Mouse (Mus musculus) heart, embryonic 11.5 days (tissue): ENCODE results near the gene Akap9. TPM values are rescaled to one million over a fixed set of nuclear protein-coding genes. Genes with fewer than 3 reads are reported as not detected.

ENCODE experiments used
- ATAC-seq: fragments of 200-750 bp; cut with Nextera tagmentation; replicated peaks from 2 replicates; pipeline ENCODE4 v1.8.0; 2017; ENCODE audit warnings: moderate library complexity; ENCODE audit not compliant: insufficient number of reproducible peaks, low FRiP score, low TSS enrichment
- H3K27ac ChIP-seq: fragments of 300-500 bp; sonication (generic); 2 replicates; pipeline ENCODE4 v1.5.1; 2014; ENCODE audit warnings: mild to moderate bottlenecking, low read depth, low read length
- H3K27me3 ChIP-seq: fragments of 300-500 bp; sonication (generic); 2 replicates; pipeline ENCODE4 v1.6.1; 2014; ENCODE audit warnings: mild to moderate bottlenecking, low read length, mixed read lengths; ENCODE audit not compliant: control insufficient read depth, insufficient read depth
- H3K36me3 ChIP-seq: fragments of 300-500 bp; sonication (generic); 2 replicates; pipeline ENCODE4 v1.6.1; 2014; ENCODE audit warnings: mild to moderate bottlenecking, low read length, moderate library complexity, mixed read lengths; ENCODE audit not compliant: control insufficient read depth, insufficient read depth
- H3K4me1 ChIP-seq: fragments of 300-500 bp; sonication (generic); 2 replicates; pipeline ENCODE4 v1.6.1; 2014; ENCODE audit warnings: low read length; ENCODE audit not compliant: control insufficient read depth, insufficient read depth
- H3K4me2 ChIP-seq: fragments of 300-500 bp; sonication (generic); 2 replicates; pipeline ENCODE4 v1.6.1; 2014; ENCODE audit warnings: mild to moderate bottlenecking, moderate library complexity
- H3K4me3 ChIP-seq: fragments of 300-500 bp; sonication (generic); 2 replicates; pipeline ENCODE4 v1.5.1; 2014; ENCODE audit warnings: low read depth, low read length
- H3K9ac ChIP-seq: fragments of 300-500 bp; sonication (generic); 2 replicates; pipeline ENCODE4 v1.6.1; 2014; ENCODE audit warnings: mild to moderate bottlenecking, low read depth, low read length, moderate library complexity
- H3K9me3 ChIP-seq: fragments of 300-500 bp; sonication (generic); replicated peaks from 2 replicates; pipeline ENCODE4 v1.6.1; 2016; ENCODE audit warnings: low read length; ENCODE audit not compliant: control insufficient read depth
- WGBS: fragments of 180-500 bp; shearing (Covaris S2); extraction: QIAGEN DNeasy Blood & Tissue Kit; methylation state at CpG from one replicate; pipeline ENCODE4 v1.1.7; 2014; ENCODE audit not compliant: insufficient replicate concordance; 5-methylcytosine and 5-hydroxymethylcytosine counted together
- polyA plus RNA-seq: library from polyadenylated mRNA; unstranded; fragments of >200 nt; fragmentation: Nextera tagmentation; extraction: Ambion mirVana; gene quantifications from 2 replicates; pipeline ENCODE4 v1.2.1, GENCODE M21; 2014

Gene Akap9
- polyA plus RNA-seq, 1 experiment from 2014 or later = 99.1 TPM

DNA sequence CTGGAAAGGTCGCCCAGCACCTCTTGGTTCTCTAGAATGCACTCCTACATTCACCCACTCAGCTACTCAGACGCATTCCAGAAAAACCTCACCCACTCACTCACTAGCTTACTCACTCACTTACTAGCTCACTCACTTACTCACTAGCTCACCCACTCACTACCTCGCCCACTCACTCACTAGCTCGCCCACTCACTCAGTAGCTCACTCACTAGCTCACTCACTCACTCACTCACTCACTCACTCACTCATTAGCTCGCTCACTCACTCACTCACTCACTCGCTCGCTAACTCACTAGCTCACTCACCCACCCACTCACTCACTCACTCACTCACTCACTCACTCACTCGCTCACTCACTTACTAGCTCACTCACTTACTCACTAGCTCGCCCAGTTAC lies 108.8 kb downstream of the Akap9 start:
- H3K9ac ChIP-seq = no peak overlapping the region
- no peaks in the 10 kb centered on the region for H3K9me3 ChIP-seq
- no peaks in the 10 kb centered on the region for H3K4me1 ChIP-seq
- no peaks in the 10 kb centered on the region for H3K27me3 ChIP-seq
- H3K36me3 ChIP-seq = peaks cover 17% of the 10 kb centered on the region
- no peak overlapping the region for H3K27ac ChIP-seq
- WGBS = 93% methylated on average over 9 of the region's 9 CpGs
- no peak overlapping the region for H3K4me3 ChIP-seq
- ATAC-seq = no peak
- H3K4me2 ChIP-seq = no peak overlapping the region

DNA sequence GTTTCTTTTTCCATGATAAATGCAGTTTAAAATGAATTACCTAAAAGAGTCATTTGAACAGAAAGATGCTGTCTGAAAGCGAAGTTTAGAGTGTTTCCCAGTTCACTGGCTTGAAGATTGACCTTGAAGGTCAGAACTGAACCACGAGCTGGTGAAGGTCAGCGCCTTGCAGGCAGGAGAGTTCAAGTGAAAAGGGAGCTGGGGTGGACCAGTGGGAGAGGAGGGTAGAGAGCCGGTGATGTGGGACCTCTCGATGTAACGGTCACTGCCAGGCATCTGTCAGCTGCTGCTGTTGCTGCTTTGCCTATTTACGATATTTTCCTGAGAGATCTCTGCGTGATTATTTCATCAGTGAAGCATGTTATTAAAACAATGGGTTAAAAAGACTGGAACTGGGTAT lies 111.5 kb downstream of the Akap9 start:
- Histone ChIP-seq H3K27me3 (no peaks in the 10 kb centered on the region), H3K9ac (no peak overlapping the region), H3K36me3 (peaks cover 21% of the 10 kb centered on the region), H3K27ac (no peak overlapping the region), H3K9me3 (no peaks in the 10 kb centered on the region), H3K4me1 (no peaks in the 10 kb centered on the region), H3K4me3 (no peak overlapping the region), H3K4me2 (no peak overlapping the region)
- ATAC-seq = no peak
- 86% methylated on average over 8 of the region's 8 CpGs for WGBS

DNA sequence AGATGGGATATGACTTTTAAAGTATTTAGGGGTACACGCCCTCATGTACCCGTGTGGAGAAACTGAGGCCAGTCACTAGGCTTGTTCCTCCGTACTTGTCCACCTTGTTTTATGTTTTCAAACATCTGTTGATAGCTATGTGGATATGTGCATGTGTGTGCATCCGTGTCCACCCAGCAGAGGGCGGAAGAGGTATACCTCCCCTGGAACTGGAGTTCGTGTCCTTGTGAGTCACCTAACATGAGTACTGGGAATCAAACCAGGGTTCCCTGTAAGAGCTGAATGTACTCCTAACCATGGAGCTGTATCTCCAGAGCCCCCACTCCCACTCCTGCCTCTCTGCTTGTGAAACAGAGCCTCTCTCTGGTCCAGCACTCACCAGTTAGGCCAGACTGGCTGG lies 112.5 kb downstream of the Akap9 start:
- H3K4me1 ChIP-seq = no peaks in the 10 kb centered on the region
- WGBS = 79% methylated on average over 6 of the region's 6 CpGs
- no peak overlapping the region for H3K4me3 ChIP-seq
- peaks cover 16% of the 10 kb centered on the region for H3K36me3 ChIP-seq
- no peak overlapping the region for H3K27ac ChIP-seq
- no peak overlapping the region for H3K4me2 ChIP-seq
- no peaks in the 10 kb centered on the region for H3K9me3 ChIP-seq
- H3K27me3 ChIP-seq = no peaks in the 10 kb centered on the region
- ATAC-seq = no peak
- H3K9ac ChIP-seq = no peak overlapping the region

DNA sequence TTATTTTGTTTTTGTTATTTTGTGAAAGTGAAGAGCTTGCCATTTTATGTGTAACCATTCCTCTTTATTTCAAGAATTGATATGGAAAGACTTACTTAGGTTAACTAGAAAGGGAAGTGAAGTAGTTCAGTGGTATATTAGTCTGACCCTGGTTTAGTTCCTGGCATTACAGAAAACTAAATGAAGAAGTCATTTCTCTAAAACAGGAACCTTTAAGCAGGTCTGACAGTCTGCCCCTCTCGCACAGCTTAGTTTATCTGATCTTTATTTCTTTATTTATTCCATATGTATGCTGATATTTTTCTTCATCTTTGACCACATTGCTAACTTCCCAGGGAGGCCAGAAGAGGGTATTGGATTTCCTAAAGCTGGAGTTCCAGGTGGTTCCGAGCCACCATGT lies 113.1 kb downstream of the Akap9 start:
- H3K4me3 ChIP-seq = no peak overlapping the region
- H3K9ac ChIP-seq = no peak overlapping the region
- H3K27me3 ChIP-seq = no peaks in the 10 kb centered on the region
- no peaks in the 10 kb centered on the region for H3K4me1 ChIP-seq
- H3K36me3 ChIP-seq = 0 out of 2 replicates have a peak, but pooled peaks cover 13% of the 10 kb centered on the region
- ATAC-seq = no peak
- H3K27ac ChIP-seq = no peak overlapping the region
- no peaks in the 10 kb centered on the region for H3K9me3 ChIP-seq
- WGBS = 93% methylated on average over 2 of the region's 2 CpGs
- no peak overlapping the region for H3K4me2 ChIP-seq

DNA sequence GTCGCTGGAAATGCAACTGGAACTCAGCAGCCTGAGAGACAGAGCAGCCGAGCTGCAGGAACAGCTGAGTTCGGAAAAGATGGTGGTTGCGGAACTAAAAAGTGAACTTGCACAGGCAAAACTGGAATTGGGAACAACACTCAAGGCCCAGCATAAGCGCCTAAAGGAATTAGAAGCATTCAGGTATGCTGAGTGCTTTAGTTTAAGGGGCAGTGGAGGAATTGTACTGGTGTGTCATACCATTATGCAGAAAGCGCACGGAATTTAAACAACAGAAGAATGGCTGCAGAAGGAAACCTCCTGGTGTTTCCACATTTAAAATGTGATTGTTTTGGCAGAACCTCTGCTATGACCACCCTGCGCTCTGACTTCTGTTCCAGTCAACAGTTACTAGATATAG lies 132.5 kb downstream of the Akap9 start:
- H3K36me3 ChIP-seq = peaks cover 27% of the 10 kb centered on the region
- H3K27me3 ChIP-seq = no peaks in the 10 kb centered on the region
- H3K9ac ChIP-seq = no peak overlapping the region
- H3K4me3 ChIP-seq = no peak overlapping the region
- no peak for ATAC-seq
- no peaks in the 10 kb centered on the region for H3K9me3 ChIP-seq
- no peak overlapping the region for H3K4me2 ChIP-seq
- H3K27ac ChIP-seq = no peak overlapping the region
- WGBS = 94% methylated on average over 8 of the region's 8 CpGs
- H3K4me1 ChIP-seq = no peaks in the 10 kb centered on the region

DNA sequence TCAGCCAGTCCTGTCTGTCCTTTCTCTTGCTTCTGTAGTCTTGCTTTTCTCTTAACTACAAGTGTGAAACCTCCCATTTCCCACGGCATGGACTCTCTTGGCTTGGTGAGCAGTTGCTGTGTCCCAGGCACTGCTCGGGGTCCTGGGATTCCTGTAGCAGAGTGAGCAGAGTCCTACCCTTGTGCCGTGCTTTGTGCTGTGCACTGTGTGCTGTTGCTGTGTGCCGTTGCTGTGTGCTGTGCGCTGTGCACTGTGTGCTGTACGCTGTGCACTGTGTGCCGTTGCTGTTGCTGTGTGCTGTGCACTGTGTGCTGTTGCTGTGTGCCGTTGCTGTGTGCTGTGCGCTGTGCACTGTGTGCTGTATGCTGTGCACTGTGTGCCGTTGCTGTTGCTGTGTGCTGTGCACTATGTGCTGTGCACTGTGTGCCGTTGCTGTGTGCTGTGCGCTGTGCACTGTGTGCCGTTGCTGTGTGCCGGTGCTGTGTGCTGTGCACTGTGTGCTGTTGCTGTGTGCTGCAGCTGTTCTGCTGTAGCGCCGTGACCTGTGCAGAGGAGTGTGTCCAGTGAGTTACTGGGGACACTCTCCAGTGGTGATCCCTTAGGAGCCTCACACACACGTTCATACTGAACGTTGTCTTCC lies 138.7 kb downstream of the Akap9 start:
- Histone ChIP-seq H3K9ac (no peak overlapping the region), H3K36me3 (peaks cover 46% of the 10 kb centered on the region), H3K27ac (no peak overlapping the region), H3K4me1 (no peaks in the 10 kb centered on the region), H3K9me3 (no peaks in the 10 kb centered on the region), H3K4me2 (no peak overlapping the region), H3K4me3 (no peak overlapping the region), H3K27me3 (no peaks in the 10 kb centered on the region)
- no peak for ATAC-seq
- 87% methylated on average over 18 of the region's 18 CpGs for WGBS

DNA sequence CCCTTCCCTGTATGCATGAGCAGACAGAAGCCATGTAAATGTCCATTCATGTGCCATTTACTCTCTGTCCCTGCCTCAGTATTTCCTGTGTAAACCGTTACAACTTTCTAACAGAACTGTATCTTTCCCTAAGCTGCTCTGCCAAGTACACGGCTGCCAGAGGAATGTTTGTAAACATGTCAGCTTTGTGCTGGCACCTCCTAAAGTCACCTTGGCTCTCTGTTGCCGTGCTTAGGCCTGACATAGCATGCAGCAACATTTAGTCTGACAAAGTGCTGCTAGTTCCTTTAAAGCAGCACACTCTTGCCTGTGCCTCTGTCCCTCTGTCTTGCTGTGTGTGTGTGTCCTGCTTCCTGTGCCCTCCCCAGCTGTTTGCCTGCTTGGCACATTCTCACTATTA lies 139.3 kb downstream of the Akap9 start:
- Histone ChIP-seq H3K4me1 (no peaks in the 10 kb centered on the region), H3K4me2 (no peak overlapping the region), H3K9me3 (no peaks in the 10 kb centered on the region), H3K9ac (no peak overlapping the region), H3K27ac (no peak overlapping the region), H3K36me3 (peaks cover 43% of the 10 kb centered on the region), H3K4me3 (no peak overlapping the region), H3K27me3 (no peaks in the 10 kb centered on the region)
- no peak for ATAC-seq
- 60% methylated on average over 3 of the region's 3 CpGs for WGBS

DNA sequence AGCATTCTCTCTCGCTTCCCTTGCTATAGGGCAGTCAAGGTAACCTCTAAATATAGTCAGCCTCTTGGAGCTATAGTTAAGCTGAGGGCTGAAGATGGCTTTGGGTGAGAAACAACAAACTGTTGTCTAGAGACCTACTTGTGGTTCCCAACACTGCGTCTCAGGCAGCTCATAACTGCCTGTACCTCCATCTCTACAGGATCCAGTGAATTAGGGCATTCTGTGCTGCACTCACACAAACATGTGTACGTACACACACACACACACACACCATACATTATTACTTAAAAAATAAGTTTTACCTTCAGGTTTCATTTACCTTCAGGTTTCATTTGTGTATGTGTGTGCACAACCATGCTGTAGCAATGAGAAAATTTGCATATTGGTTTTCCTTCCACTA lies 151.2 kb downstream of the Akap9 start:
- no peak overlapping the region for H3K9ac ChIP-seq
- H3K4me3 ChIP-seq = no peak overlapping the region
- no peaks in the 10 kb centered on the region for H3K4me1 ChIP-seq
- peaks cover 10% of the 10 kb centered on the region; the same call in 1 of the 2 replicates for H3K36me3 ChIP-seq
- WGBS = 87% methylated on average over 3 of the region's 3 CpGs
- no peak overlapping the region for H3K27ac ChIP-seq
- H3K9me3 ChIP-seq = no peaks in the 10 kb centered on the region
- H3K27me3 ChIP-seq = no peaks in the 10 kb centered on the region
- no peak overlapping the region for H3K4me2 ChIP-seq
- ATAC-seq = no peak

DNA sequence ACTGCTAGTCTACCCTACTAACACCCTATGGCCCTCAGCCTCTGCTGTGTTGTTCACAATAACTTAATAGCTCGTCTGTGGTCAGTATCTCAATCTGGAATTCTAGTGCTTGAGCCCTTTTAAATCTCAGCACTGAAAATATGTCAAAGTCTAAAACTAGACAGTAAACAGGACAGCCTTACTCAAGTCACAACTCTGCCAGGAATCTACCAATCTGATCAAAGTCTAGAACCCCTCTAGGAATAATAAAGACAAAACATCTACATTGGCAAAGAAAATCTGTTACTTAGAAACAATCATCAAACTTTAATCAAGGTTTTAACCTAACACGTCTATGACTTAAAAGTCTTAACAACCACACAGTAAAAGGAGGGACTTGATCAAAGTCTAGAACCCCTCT lies 153.0 kb downstream of the Akap9 start:
- no peaks in the 10 kb centered on the region for H3K9me3 ChIP-seq

More for the DNA sequence above, 153.0 kb downstream of the Akap9 start:
- Histone ChIP-seq H3K27me3 (no peaks in the 10 kb centered on the region), H3K27ac (no peak overlapping the region), H3K36me3 (peaks cover 12% of the 10 kb centered on the region), H3K4me3 (no peak overlapping the region), H3K4me2 (no peak overlapping the region), H3K9ac (no peak overlapping the region), H3K4me1 (no peaks in the 10 kb centered on the region)
- ATAC-seq = no peak
- 81% methylated on average over 2 of the region's 2 CpGs for WGBS
